Mouse (Mus musculus) adrenal gland, postnatal 25 days (tissue): ENCODE data around the gene Rab31. TPM values are rescaled to one million over a fixed set of nuclear protein-coding genes. Genes with fewer than 3 reads are reported as not detected.

Experiments used
- DNase-seq: peaks from one replicate; pipeline ENCODE4 v3.0.0; 2021; ENCODE audit warnings: mixed read lengths
- long read RNA-seq: library from polyadenylated mRNA; stranded (forward); transcript quantifications from one replicate; pipeline ENCODE4 v2.0.0, GENCODE M21; 2021
- total RNA-seq: library from RNA; stranded (reverse); gene quantifications from 2 replicates; pipeline ENCODE4 v1.2.3, GENCODE M21; 2021

The Rab31 gene
- 32.4 and 41.1 TPM in 2 replicates for total RNA-seq
- long read RNA-seq, transcript Rab31-201 (7 exons, 3,473 nt), result major isoform, 13 of 22 reads
- long read RNA-seq, partial matches to known transcripts, result 1 of 22 reads
- long read RNA-seq, other reads (novel, unspliced or antisense), result 8 of 22 reads

- peak; percentile 91 for DNase-seq
These were observed at the start of gene Rab31 for GRCm38 (mm10) chr17:65771951-65772934. Rab31 (minus strand) TSS chr17:65772752.

- no peak for DNase-seq
These were observed 47.6 kb upstream of the Rab31 start for GRCm38 (mm10) chr17:65820197-65820596.

DNA sequence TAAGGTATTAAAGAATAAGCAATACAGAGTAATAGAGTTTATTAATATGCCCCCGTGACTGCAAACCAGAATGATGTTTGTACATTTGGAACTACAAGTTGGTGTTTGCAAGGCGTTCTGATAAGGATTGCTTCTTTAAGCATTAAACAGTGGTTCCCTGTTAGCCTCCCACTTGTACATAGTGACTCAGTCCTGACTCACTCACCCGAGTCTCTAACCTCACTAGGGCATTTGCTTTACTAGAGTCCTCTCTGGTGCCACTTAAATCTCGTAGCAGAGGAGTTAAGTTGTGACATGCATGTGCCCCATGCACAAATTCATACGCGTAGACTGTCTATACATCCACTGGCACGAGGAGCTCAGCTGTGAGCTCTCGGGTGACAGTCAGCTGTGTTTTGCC lies 41.2 kb upstream of the Rab31 start:
- no peak for DNase-seq

GRCm38 (mm10) chr17:65811032-65811431 lies 38.5 kb upstream of the Rab31 start:
- DNase-seq, result no peak

GRCm38 (mm10) chr17:65806416-65806815 lies 33.9 kb upstream of the Rab31 start:
- no peak for DNase-seq

- DNase-seq, result no peak
These were observed 33.4 kb upstream of the Rab31 start for GRCm38 (mm10) chr17:65805966-65806365.

DNA sequence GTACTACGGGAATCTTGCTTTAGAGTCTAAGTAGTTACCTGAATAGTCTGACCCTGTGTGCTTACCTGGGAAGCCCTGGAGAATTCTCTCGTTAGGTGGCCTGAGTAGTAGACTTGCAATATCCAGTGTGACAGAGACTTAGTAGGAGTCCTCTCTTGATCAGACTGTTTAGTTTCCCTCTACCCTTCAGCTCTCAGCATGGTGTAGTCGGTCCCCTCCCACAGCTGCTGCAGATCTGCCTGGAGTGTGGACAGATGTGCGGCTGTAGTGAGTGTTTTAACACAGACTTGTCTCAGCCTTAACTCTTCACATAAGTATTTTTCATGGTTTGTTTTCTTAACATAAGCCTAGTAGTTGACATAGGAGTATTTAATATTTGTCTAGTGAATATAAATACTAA lies 29.5 kb upstream of the Rab31 start:
- no peak for DNase-seq

DNA sequence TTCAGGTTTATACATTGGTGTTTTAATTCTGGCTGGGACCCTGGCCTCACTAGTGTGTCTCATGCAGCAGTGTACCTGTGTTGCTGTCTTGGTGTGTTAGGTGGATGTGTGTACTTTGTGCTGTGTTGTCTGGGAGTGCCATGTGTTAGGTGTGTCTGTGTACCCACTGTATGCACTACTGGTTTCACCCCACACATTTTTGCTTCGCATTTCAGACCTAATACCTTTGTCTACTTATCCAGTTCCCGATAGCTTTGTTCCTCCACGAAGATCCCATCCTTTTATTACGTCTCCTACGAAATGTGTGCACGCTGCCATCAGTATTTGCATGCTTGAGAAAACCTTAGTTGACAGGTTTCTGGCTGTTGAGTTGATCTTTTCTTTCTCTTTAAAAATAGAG lies 27.9 kb upstream of the Rab31 start:
- no peak for DNase-seq

DNA sequence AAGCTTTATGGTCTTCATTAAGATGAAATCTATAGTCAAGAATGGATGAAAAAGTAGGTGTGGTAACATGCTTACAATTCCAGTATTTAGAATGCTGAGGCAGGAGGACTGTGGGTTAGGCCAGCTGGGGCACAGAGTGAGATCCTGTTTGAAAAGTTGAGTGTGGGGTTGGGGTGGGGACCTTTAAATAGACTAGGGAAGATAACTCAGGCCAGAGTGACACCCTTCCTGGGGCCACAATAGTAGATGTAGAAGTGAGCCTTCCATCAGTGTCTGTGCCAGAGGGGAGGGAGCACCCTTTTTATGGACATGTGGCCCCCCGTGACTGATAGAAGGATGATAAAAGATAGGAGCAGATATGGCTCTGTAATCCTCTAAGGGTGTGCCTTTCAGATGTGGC lies 26.8 kb upstream of the Rab31 start:
- no peak for DNase-seq

DNA sequence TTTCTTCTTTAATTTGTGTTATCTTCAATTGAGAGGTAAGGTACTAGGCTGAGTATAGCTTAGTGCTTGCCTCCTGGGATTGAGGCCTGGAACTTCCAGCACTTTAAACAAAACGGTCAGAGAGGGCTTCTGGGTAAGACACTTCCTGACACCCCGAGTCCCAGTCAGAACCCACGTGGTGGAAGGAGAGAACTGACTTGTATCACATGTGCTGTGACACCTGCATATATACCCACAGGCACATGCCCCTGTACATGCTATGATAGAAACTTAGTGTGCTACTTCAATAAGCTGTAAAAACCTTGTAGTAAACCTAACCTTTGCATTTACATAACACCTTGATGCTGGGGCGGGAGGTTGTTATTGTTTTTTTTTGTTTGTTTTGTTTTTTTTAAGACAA lies 25.9 kb upstream of the Rab31 start:
- no peak for DNase-seq

- DNase-seq, result no peak
These were observed 23.5 kb upstream of the Rab31 start for GRCm38 (mm10) chr17:65796056-65796455.

GRCm38 (mm10) chr17:65794096-65794850 lies 21.7 kb upstream of the Rab31 start:
- no peak for DNase-seq

DNA sequence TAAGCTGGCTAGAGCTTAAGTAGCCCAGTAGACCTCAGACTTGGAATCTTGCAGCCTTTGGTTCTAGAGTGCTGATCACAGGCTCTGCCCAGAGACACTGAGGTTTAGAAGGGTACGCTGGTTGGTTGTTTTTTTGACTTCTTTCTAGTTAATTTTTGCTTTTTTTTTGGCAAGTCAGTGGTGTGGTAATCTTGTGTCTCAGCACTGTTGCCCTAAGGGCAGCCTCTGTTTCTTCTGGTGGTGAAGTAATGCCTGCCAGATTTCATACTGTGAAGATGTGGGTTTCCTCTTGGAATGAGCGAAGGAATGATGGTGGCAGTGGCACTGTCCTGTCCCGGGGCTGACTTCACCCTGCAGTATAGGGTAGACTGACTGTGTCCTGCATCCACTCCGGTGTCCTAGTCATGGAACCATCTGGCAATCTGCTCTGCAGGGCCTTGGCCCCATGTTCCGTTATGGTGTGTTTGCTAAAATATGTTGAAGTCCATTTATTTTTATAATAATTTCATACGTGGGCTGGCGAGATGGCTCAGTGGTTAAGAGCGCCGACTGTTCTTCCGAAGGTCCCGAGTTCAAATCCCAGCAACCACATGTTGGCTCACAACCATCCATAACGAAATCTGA lies 20.9 kb upstream of the Rab31 start:
- DNase-seq, result no peak

- no peak for DNase-seq
These were observed 18.6 kb upstream of the Rab31 start for GRCm38 (mm10) chr17:65791161-65791560.

DNA sequence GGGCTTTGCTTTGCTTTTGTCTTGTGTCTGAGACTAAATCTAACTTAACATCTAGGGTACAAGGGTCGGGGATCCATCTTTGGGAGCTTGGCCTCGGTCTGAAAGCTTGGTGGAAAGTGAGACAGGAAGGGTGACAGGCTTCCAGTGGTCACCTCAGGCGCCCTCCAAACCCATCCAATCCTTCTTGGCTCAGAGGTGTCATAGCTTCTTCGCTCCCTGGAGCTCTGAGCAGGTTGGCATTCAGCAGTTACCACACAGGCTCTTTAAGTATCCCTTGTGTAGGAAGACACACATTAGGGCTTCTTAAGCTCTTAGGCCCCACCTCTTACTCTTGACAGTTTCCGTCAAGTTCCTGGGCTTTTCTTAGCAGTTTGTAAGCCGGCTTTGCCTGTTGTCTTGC lies 17.0 kb upstream of the Rab31 start:
- DNase-seq, result no peak

DNA sequence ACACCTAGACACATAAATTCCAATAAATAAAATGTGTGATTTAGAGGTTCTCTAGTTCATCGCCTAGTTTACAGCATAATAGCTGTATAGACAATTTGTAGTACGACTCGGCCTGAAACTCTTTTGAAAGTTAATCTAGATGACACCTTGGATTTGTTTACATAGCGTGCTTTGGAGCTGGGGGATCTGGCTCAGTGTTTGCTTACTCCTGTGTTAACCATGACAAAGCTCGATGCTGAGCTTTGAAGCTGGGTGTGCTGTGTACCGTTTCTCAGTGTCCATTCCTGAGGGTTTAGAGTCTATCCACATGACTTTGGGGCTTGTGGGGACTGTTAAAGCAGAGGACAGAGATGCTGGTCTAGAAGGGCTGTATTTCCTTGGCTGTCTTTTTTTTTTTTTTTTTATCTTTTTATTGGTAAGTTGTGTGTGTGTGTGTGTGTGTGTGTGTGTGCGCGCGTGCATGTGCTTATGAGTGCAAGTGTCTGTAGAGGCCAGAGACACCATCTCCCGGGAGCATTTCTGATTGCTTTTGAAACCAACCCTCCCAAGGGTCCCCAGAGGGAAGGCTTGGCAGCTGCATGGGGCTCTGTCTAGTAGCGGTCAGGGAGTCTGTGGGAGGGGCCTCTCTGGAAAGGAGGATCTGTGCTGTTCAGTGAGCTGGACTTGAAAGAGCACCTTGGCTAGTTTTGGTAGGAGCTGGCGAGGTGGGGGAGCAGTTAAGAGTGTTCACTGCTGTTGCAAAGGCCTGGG lies 16.2 kb upstream of the Rab31 start:
- DNase-seq, result peak; percentile 25

- DNase-seq, result no peak
These were observed 14.7 kb upstream of the Rab31 start for GRCm38 (mm10) chr17:65787261-65787660.

DNA sequence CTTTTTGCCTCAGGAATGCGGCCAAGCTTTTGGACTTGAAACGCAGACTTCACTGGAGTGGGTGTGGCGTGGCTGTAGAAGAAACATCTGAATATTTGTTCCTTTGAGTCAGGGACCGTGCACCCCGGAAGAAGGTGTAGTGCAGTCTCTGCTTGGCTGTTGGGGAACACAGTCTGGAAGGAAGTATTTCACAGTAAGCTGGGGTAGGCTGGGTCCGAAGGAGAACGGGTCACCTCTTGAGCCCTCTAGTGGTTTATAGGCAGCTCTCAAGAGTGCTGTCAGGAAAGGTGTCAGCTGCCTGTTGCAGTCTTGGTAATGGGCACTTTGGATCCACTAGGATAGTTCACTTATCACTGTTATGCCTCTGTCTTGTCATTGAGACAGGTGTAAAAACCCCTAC lies 13.7 kb upstream of the Rab31 start:
- DNase-seq, result no peak

- DNase-seq, result no peak
These were observed 13.2 kb upstream of the Rab31 start for GRCm38 (mm10) chr17:65785707-65786106.

- no peak for DNase-seq
These were observed 12.1 kb upstream of the Rab31 start for GRCm38 (mm10) chr17:65784610-65785140.
